Mouse (Mus musculus) frontal cortex, postnatal 36 days (tissue): ENCODE measurements around the gene Vmn1r148.
"Not testable (repeated sequence)": the region's sequence is repeated elsewhere in the genome, so short reads cannot be mapped to it uniquely, and the experiment has no call there.

Experiments used
- DNase-seq, 2 experiments: peaks; one replicate each; pipeline ENCODE4 v3.0.0; 2022; ENCODE audit warnings: low spot score in 2 of 2

Vmn1r148 gene

GRCm38 (mm10) chr7:22413283-22413682 is at the start of gene Vmn1r148:
Gene Vmn1r148 (plus strand): TSS chr7:22413583.
- not testable (repeated sequence) for DNase-seq

GRCm38 (mm10) chr7:22370939-22371338 is 42.4 kb upstream of the Vmn1r148 start, which contains the start of gene Gm8660:
Gene Gm8660 (minus strand): TSS chr7:22371039.
- not testable (repeated sequence) for DNase-seq

- not testable (repeated sequence) for DNase-seq
Observed at GRCm38 (mm10) chr7:22438129-22438528, 24.7 kb downstream of the Vmn1r148 start, which contains the start of gene Vmn1r149. Gene Vmn1r149 (minus strand): TSS chr7:22438229.

- DNase-seq, result not testable (repeated sequence)
Observed at GRCm38 (mm10) chr7:22463975-22464374, 50.6 kb downstream of the Vmn1r148 start, which contains the start of gene Gm10665. Gene Gm10665 (minus strand): TSS chr7:22464075.
